Mouse (Mus musculus): Measurements from ENCODE around the gene Anp32b.

DNA sequence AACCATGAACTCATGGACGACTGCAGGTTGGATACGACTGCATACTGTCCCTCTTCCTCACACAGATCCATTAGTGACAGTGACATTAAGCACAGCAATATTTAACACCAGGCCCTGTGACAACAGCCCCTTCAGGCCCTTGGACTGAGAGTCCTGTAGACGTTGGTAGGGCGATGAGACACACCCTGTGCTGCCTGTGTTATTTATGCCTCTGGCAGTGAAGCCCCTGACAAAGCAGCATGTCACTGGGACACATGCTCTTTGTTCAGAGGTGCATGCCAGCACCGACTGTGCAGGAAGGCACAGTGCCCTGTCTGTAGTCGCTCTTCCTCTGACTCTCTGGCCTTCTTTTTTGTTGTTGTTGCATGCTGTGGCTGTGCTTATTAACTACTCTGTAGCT lies 1.8 kb upstream of the Anp32b start:
- TF ChIP-seq CTCF (IDR thresholded peaks at IDR 0.05; ENCODE audit: low read depth) (no peak), EP300 (optimal IDR thresholded peaks at IDR 0.05) (no peak)

Measured in stomach, postnatal 0 days (tissue).